Mouse (Mus musculus) heart, postnatal 0 days (tissue): ENCODE results near the gene Actrt3.

ENCODE experiments used
- CTCF ChIP-seq: IDR thresholded peaks from 2 replicates; pipeline ENCODE4 v1.5.1; 2016; ENCODE audit warnings: antibody characterized with exemption, control low read depth, low read depth
- EP300 ChIP-seq: IDR thresholded peaks from 2 replicates; pipeline ENCODE4 v1.6.1; 2016; ENCODE audit warnings: antibody characterized with exemption, low read depth

DNA sequence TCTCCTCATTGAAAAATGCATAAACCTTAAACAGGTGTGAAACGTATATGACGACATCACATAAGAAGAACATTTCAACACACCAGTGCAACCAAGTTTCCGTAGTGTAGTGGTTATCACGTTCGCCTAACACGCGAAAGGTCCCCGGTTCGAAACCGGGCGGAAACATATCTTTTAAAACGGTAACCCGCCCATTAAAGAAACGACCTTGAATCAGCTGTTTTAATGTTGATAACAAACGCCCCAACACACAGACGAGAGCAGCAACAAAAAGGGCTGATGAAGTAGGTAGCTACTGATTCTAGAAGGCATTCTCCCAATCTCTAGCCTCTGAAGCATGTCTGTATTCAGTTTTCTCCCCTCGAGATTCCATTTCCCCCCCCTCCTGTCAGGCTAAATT lies 1.4 kb upstream of the Actrt3 start:
- TF ChIP-seq CTCF = no peak
- no peak for TF ChIP-seq EP300
